Mouse (Mus musculus) cortical plate, adult 2 months (tissue): ENCODE measurements around the gene Sprr1a. TPM values are rescaled to one million over a fixed set of nuclear protein-coding genes. Genes with fewer than 3 reads are reported as not detected.

Experiments
- H3K27ac ChIP-seq: fragments of 200-500 bp; 2 replicates; pipeline ENCODE4 v1.5.1; 2012; ENCODE audit warnings: low read length, control low read depth, inconsistent platforms; ENCODE audit not compliant: insufficient read depth
- H3K4me1 ChIP-seq: fragments of 200-500 bp; 2 replicates; pipeline ENCODE4 v1.6.1; 2011; ENCODE audit warnings: low read length; ENCODE audit not compliant: control insufficient read depth, insufficient read depth
- H3K4me3 ChIP-seq: fragments of 200-500 bp; 2 replicates; pipeline ENCODE4 v1.5.1; 2011; ENCODE audit warnings: mild to moderate bottlenecking, low read length, control low read depth; ENCODE audit not compliant: insufficient read depth
- CTCF ChIP-seq: fragments of 200-500 bp; IDR thresholded peaks from 2 replicates; pipeline ENCODE4 v1.5.1; 2011; ENCODE audit warnings: mild to moderate bottlenecking, control low read depth, low read length; ENCODE audit not compliant: insufficient read depth; ENCODE audit errors: extremely low read depth
- POLR2A ChIP-seq: fragments of 200-500 bp; IDR thresholded peaks from 2 replicates; pipeline ENCODE4 v1.6.1; 2011; ENCODE audit warnings: mild to moderate bottlenecking, low read length, control low read depth; ENCODE audit not compliant: insufficient read depth; ENCODE audit errors: extremely low read depth
- polyA plus RNA-seq: library from polyadenylated mRNA; depleted of rRNA; stranded (reverse); fragments of >200 nt; gene quantifications from 2 replicates; pipeline ENCODE4 v1.2.3, GENCODE M21; 2012; rRNA removed

Sprr1a gene
- polyA plus RNA-seq, 1 experiment, result 0.42 TPM

GRCm38 (mm10) chr3:92467424-92467823, 18.3 kb downstream of the Sprr1a start:
- Histone ChIP-seq H3K27ac (no peak overlapping the region), H3K4me1 (no peaks in the 10 kb centered on the region), H3K4me3 (no peak overlapping the region)
- TF ChIP-seq POLR2A, result no peak
- TF ChIP-seq CTCF, result no peak

DNA sequence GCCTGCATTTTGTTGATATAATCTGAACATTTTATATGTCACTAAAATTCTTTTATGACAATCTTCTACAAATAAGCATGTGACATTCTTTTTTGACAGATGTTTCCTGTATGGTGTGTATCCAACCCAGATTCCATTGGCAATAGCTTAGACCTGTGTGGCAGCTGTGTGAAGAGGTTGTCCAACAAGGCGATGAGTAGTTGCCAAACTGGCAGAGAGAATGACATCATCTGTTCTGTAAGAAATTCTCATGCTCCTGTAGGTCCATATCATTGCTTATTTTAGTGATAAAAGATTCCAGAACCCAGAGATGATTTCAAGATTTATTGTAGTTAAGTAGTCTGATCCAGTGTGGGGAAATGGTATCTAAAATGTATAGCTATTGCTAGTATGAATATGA, 19.1 kb downstream of the Sprr1a start:
- Histone ChIP-seq H3K27ac (no peak overlapping the region), H3K4me3 (no peak overlapping the region), H3K4me1 (no peaks in the 10 kb centered on the region)
- TF ChIP-seq POLR2A, result no peak

GRCm38 (mm10) chr3:92458620-92459019, 27.1 kb downstream of the Sprr1a start, which contains the start of gene Sprr3:
Gene Sprr3 (minus strand): TSS chr3:92458720.
- TF ChIP-seq CTCF (no peak), POLR2A (no peak)
- Histone ChIP-seq H3K4me1 (no peaks in the 10 kb centered on the region), H3K27ac (no peak within 1 kb of the TSS), H3K4me3 (no peak within 1 kb of the TSS)

- Histone ChIP-seq H3K4me3 (no peak overlapping the region), H3K4me1 (no peaks in the 10 kb centered on the region), H3K27ac (no peak overlapping the region)
- TF ChIP-seq POLR2A (no peak), CTCF (no peak)
These were observed 30.5 kb downstream of the Sprr1a start for GRCm38 (mm10) chr3:92455151-92455550.

GRCm38 (mm10) chr3:92440177-92440576, 45.5 kb downstream of the Sprr1a start:
- H3K4me3 ChIP-seq, result no peak overlapping the region
- TF ChIP-seq CTCF (no peak), POLR2A (no peak)
- no peak overlapping the region for H3K27ac ChIP-seq
- H3K4me1 ChIP-seq, result no peaks in the 10 kb centered on the region

DNA sequence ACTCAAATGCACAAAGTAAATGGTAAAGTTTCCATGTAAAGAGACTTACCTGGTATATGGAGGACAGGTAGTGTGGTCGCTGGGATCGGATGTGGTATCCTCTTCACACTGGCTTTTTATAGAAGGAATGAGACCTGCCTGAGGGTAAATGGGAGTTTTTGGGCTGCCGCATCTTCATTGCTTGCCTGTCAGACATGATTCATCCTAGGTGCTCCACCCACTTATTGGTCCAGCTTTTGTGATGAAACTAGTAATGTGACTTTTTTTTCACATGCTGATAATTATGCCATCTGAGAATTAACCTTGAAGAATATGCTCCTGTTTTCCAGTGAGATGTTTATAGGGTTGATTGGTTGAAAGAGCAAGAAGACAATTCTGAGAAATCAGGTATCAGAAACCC, 47.0 kb downstream of the Sprr1a start, which contains the start of gene Sprr1b:
Gene Sprr1b (minus strand): TSS at position 101 of the 400 bp plus-strand sequence.
- TF ChIP-seq POLR2A (no peak), CTCF (no peak)
- H3K27ac ChIP-seq, result no peak within 1 kb of the TSS
- no peak within 1 kb of the TSS for H3K4me3 ChIP-seq
- H3K4me1 ChIP-seq, result no peaks in the 10 kb centered on the region

Other genes with a start within 250 kb of the Sprr1a start
- gene Sprr2a3, start 200.5 kb downstream of the Sprr1a start, polyA plus RNA-seq, result 0.11 TPM in 1 of 2 replicates, not detected in the other
- gene Sprr2b, start 169.3 kb downstream of the Sprr1a start, polyA plus RNA-seq, result not detected in 2 replicates
- gene Sprr2d, start 146.8 kb downstream of the Sprr1a start, polyA plus RNA-seq, result not detected in 2 replicates
- not detected in 2 replicates for gene Sprr2e, start 133.8 kb downstream of the Sprr1a start, polyA plus RNA-seq
- not detected in 2 replicates for gene Sprr2f, start 120.7 kb downstream of the Sprr1a start, polyA plus RNA-seq
- gene Sprr2h, start 100.2 kb downstream of the Sprr1a start, polyA plus RNA-seq, result not detected in 2 replicates
- not detected in 2 replicates for gene Sprr2i, start 77.9 kb downstream of the Sprr1a start, polyA plus RNA-seq
- not detected in 2 replicates for gene Sprr2j-ps, start 67.8 kb downstream of the Sprr1a start, polyA plus RNA-seq
- gene Gm9774, start 56.5 kb downstream of the Sprr1a start, polyA plus RNA-seq, result 11.5 TPM in 2 replicates
- gene Sprr2k, start 53.3 kb downstream of the Sprr1a start, polyA plus RNA-seq, result not detected in 2 replicates
- not detected in 2 replicates for gene Sprr1b, start 47.1 kb downstream of the Sprr1a start, polyA plus RNA-seq
- gene Sprr3, start 27.2 kb downstream of the Sprr1a start, polyA plus RNA-seq, result not detected in 2 replicates
- gene Sprr4, start 14.6 kb upstream of the Sprr1a start, polyA plus RNA-seq, result not detected in 2 replicates
- not detected in 2 replicates for gene 2310046K23Rik, start 48.6 kb upstream of the Sprr1a start, polyA plus RNA-seq
- gene Ivl, start 87.8 kb upstream of the Sprr1a start, polyA plus RNA-seq, result not detected in 2 replicates
- gene Smcp, start 103.1 kb upstream of the Sprr1a start, polyA plus RNA-seq, result not detected in 2 replicates
- gene 2210017I01Rik, start 121.6 kb upstream of the Sprr1a start, polyA plus RNA-seq, result not detected in 2 replicates
- not detected in 2 replicates for gene Lce6a, start 135.8 kb upstream of the Sprr1a start, polyA plus RNA-seq
- not detected in 2 replicates for gene Lce1a1, start 162.4 kb upstream of the Sprr1a start, polyA plus RNA-seq
- gene Lce1b, start 171.0 kb upstream of the Sprr1a start, polyA plus RNA-seq, result not detected in 2 replicates
- not detected in 2 replicates for gene Lce1a2, start 184.4 kb upstream of the Sprr1a start, polyA plus RNA-seq
- not detected in 2 replicates for gene Lce1c, start 193.4 kb upstream of the Sprr1a start, polyA plus RNA-seq
- gene Lce1d, start 201.3 kb upstream of the Sprr1a start, polyA plus RNA-seq, result not detected in 2 replicates
- not detected in 2 replicates for gene Lce1e, start 223.2 kb upstream of the Sprr1a start, polyA plus RNA-seq
- gene Lce1f, start 234.5 kb upstream of the Sprr1a start, polyA plus RNA-seq, result not detected in 2 replicates